Comparison of ENCODE assay signal across 1 mouse cellular context in genomic region chr7:27329326-27329947, GRCm38 (mm10).
A peak's percentile ranks its signal among the peaks of the same experiment; 100 is the strongest.
TF ChIP-seq lines count a peak whose summit lies in the region.

No protein-coding gene starts in this region.

TF ChIP-seq in CH12.LX, 34 proteins besides CTCF, POLR2A, EP300 and RAD21 (continued from another document):
- TF ChIP-seq MAZ (IDR thresholded peaks at IDR 0.05; ENCODE audit: low read depth, low read length) (no peak), GABPA (IDR thresholded peaks at IDR 0.05; ENCODE audit: insufficient replicate concordance, low read depth, low read length) (no peak), MYC (IDR thresholded peaks at IDR 0.05; ENCODE audit: low read depth, low read length) (0 out of 2 replicates have a peak, but pooled peaks have one; percentile 36), MEF2A (IDR thresholded peaks at IDR 0.05; ENCODE audit: borderline replicate concordance, low read depth, low read length) (0 out of 2 replicates have a peak, but pooled peaks have one; percentile 16), NELFE (IDR thresholded peaks at IDR 0.05; ENCODE audit: low read depth, low read length) (peak; percentile 36; the same call in 1 of the 2 replicates), JUND (conservative IDR thresholded peaks at IDR 0.05; ENCODE audit: low read depth, low read length) (no peak), USF1 (IDR thresholded peaks at IDR 0.05; ENCODE audit: low read depth, low read length) (no peak), JUN (IDR thresholded peaks at IDR 0.05; ENCODE audit: insufficient read depth, low read depth, low read length) (no peak), ZC3H11A (IDR thresholded peaks at IDR 0.05; ENCODE audit: low read depth, low read length) (no peak), TCF12 (IDR thresholded peaks at IDR 0.05; ENCODE audit: low read depth, low read length) (peak; percentile 56; the same call in 1 of the 2 replicates), MAX (IDR thresholded peaks at IDR 0.05; ENCODE audit: low read length) (peak; percentile 81), SMC3 (IDR thresholded peaks at IDR 0.05; ENCODE audit: low read depth, low read length) (peak; percentile 72), MXI1 (IDR thresholded peaks at IDR 0.05; ENCODE audit: low read depth, low read length) (peak; percentile 19; the same call in 1 of the 2 replicates), IRF4 (IDR thresholded peaks at IDR 0.05; ENCODE audit: low read depth, low read length) (peak; percentile 68; the same call in 1 of the 2 replicates), UBTF (IDR thresholded peaks at IDR 0.05; ENCODE audit: low read depth, low read length) (peak; percentile 84; the same call in 1 of the 2 replicates), ZKSCAN1 (IDR thresholded peaks at IDR 0.05; ENCODE audit: borderline replicate concordance, low read depth, low read length) (no peak), POLR2AphosphoS2 (IDR thresholded peaks at IDR 0.05; ENCODE audit: low read depth, low read length) (no peak), MAFK (IDR thresholded peaks at IDR 0.05; ENCODE audit: insufficient replicate concordance, low read length) (no peak), KAT2A (IDR thresholded peaks at IDR 0.05; ENCODE audit: insufficient replicate concordance, low read length) (no peak)
